Mouse (Mus musculus): ENCODE measurements at regions not wholly inside any gene's neighbourhood (a gene's known extent, or its start where the extent isn't known, plus 50 kb on each side); places are given as distances from the start of the nearest gene placed in this dataset.

DNA sequence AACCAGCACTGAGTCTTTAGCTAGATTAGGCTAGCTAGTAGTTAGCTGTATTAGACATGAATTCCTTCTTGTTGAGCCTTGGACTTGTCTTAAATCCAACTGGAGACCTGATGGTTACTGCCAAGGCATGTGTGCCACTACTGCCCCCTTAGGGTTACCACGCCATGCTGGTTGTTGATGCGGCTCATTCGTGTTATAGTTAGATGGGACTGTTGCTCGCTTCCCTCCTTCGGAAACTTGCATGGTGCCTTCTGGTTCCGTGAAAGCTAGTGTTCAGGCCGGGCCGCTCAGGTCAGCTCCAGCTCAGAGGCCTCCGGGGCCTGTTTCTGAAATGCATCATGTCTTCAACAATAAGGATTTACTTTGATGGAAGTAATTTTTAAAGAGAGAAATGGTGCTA, 79.6 kb downstream of the Pttg1 start:
- TF ChIP-seq E2F4 (IDR thresholded peaks at IDR 0.05; ENCODE audit: insufficient replicate concordance, low read depth, low read length), result no peak
- no peak for TF ChIP-seq TCF12 (IDR thresholded peaks at IDR 0.05; ENCODE audit: low read depth, low read length)
- TF ChIP-seq ETS1 (conservative IDR thresholded peaks at IDR 0.05; ENCODE audit: low read depth, low read length), result no peak
- peak; percentile 10 to 27; a peak in 1 of 4 replicates for TF ChIP-seq CTCF (conservative IDR thresholded peaks at IDR 0.05 in 1 of 2, IDR thresholded peaks at IDR 0.05 in 1 of 2; ENCODE audit: low read depth in 2 of 2, low read length in 2 of 2)
- TF ChIP-seq EP300 (IDR thresholded peaks at IDR 0.05; ENCODE audit: low read length), result no peak
- TF ChIP-seq MXI1 (IDR thresholded peaks at IDR 0.05; ENCODE audit: low read depth, low read length), result no peak
- no peak for TF ChIP-seq ELF1 (IDR thresholded peaks at IDR 0.05; ENCODE audit: low read depth, low read length)
